Mouse (Mus musculus) 3134 (cell line): ENCODE measurements around the gene Rgl1.

Experiments used
- DNase-seq: peaks from one replicate; pipeline ENCODE4 v3.0.0-alpha.2; 2011; ENCODE audit warnings: low spot score; ENCODE audit not compliant: insufficient read length; ENCODE audit errors: extremely low read depth

Gene Rgl1

GRCm38 (mm10) chr1:152618381-152618780 is 147.8 kb downstream of the Rgl1 start:
- no peak for DNase-seq

GRCm38 (mm10) chr1:152617745-152618342 is 148.3 kb downstream of the Rgl1 start:
- no peak for DNase-seq

GRCm38 (mm10) chr1:152616777-152617057 is 149.4 kb downstream of the Rgl1 start:
- no peak for DNase-seq

- no peak for DNase-seq
These were observed 150.0 kb downstream of the Rgl1 start for GRCm38 (mm10) chr1:152615987-152616776.

- no peak for DNase-seq
These were observed 151.3 kb downstream of the Rgl1 start for GRCm38 (mm10) chr1:152614743-152615380.

GRCm38 (mm10) chr1:152613158-152613857 is 152.8 kb downstream of the Rgl1 start:
- DNase-seq, result no peak

GRCm38 (mm10) chr1:152612535-152613157 is 153.5 kb downstream of the Rgl1 start:
- DNase-seq, result no peak

- DNase-seq, result no peak
These were observed 156.6 kb downstream of the Rgl1 start for GRCm38 (mm10) chr1:152609547-152609946.

- no peak for DNase-seq
These were observed 157.1 kb downstream of the Rgl1 start for GRCm38 (mm10) chr1:152609006-152609405.

GRCm38 (mm10) chr1:152607765-152608164 is 158.4 kb downstream of the Rgl1 start:
- no peak for DNase-seq

- no peak for DNase-seq
These were observed 159.4 kb downstream of the Rgl1 start for GRCm38 (mm10) chr1:152606727-152607126.

- no peak for DNase-seq
These were observed 160.1 kb downstream of the Rgl1 start for GRCm38 (mm10) chr1:152605895-152606625.

- DNase-seq, result no peak
These were observed 162.0 kb downstream of the Rgl1 start for GRCm38 (mm10) chr1:152604147-152604546.

- DNase-seq, result no peak
These were observed 162.5 kb downstream of the Rgl1 start for GRCm38 (mm10) chr1:152603628-152604027.

GRCm38 (mm10) chr1:152600494-152600893 is 165.7 kb downstream of the Rgl1 start:
- DNase-seq, result no peak

- DNase-seq, result no peak
These were observed 166.8 kb downstream of the Rgl1 start for GRCm38 (mm10) chr1:152599347-152599746.

- DNase-seq, result no peak
These were observed 171.5 kb downstream of the Rgl1 start for GRCm38 (mm10) chr1:152594690-152595089.

- no peak for DNase-seq
These were observed 172.2 kb downstream of the Rgl1 start for GRCm38 (mm10) chr1:152593831-152594549.

- no peak for DNase-seq
These were observed 172.8 kb downstream of the Rgl1 start for GRCm38 (mm10) chr1:152593382-152593781.

GRCm38 (mm10) chr1:152592609-152593008 is 173.5 kb downstream of the Rgl1 start:
- no peak for DNase-seq
